Mouse (Mus musculus): ENCODE results near the gene Fez1. TPM values are rescaled to one million over a fixed set of nuclear protein-coding genes. Genes with fewer than 3 reads are reported as not detected.
A peak's percentile ranks its signal among the peaks of the same experiment; 100 is the strongest.

Fez1 gene
- polyA plus RNA-seq, 1 experiment from 2014 or later, result 3.3 TPM

GRCm38 (mm10) chr9:36890552-36890951 is 68.9 kb downstream of the Fez1 start:
- H3K4me2 ChIP-seq, result no peak overlapping the region
- H3K4me3 ChIP-seq (ENCODE audit: low read depth, low read length), result no peak overlapping the region
- no peaks in the 10 kb centered on the region for H3K36me3 ChIP-seq (ENCODE audit: insufficient read depth)
- peak; percentile 72 for DNase-seq
- H3K9me3 ChIP-seq (ENCODE audit: low read depth, low read length), result no peaks in the 10 kb centered on the region
- no peak overlapping the region for H3K27ac ChIP-seq (ENCODE audit: low read depth)
- H3K9ac ChIP-seq, result no peak overlapping the region
- 29% methylated on average over 4 of the region's 4 CpGs for WGBS
- ATAC-seq (ENCODE audit: insufficient read depth), result no peak
- TF ChIP-seq CTCF (IDR thresholded peaks at IDR 0.05; ENCODE audit: low read depth), result peak; percentile 77
- H3K27me3 ChIP-seq (ENCODE audit: insufficient read depth, low read length), result no peaks in the 10 kb centered on the region
- no peaks in the 10 kb centered on the region; the same call in 1 of the 2 replicates for H3K4me1 ChIP-seq (ENCODE audit: insufficient read depth)

DNA sequence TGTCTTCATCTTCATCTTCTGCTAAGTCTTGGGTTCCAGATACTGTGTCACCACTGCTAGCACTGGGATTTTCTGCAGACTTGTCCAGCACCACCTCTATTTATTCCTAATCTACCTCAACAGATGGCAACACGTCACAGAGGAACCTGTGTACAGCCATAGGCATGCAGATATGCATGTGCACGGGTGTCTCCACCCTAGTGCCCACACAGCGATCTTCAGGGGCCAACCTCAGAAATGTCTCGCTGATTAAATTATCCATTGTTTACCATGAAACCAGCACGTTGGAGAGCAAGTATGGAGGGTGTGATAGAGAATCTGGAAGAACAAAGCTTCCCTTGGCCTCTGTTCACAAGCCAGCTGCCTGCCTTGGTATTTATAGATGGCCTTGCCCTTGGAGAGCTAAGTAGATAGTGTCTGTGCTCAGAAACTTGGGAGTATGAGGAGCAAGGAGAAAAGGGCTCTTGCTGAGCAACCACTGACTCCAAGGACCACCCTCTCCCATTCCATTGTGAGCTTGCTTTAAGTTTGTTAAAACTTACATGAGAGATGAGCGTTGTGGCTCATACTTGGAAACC is 71.8 kb downstream of the Fez1 start:
- no peaks in the 10 kb centered on the region for H3K27me3 ChIP-seq (ENCODE audit: insufficient read depth, low read length)
- H3K9me3 ChIP-seq (ENCODE audit: low read depth, low read length), result no peaks in the 10 kb centered on the region
- H3K27ac ChIP-seq (ENCODE audit: low read depth), result no peak overlapping the region
- DNase-seq (no peak), ATAC-seq (ENCODE audit: insufficient read depth) (no peak)
- TF ChIP-seq CTCF (IDR thresholded peaks at IDR 0.05; ENCODE audit: low read depth), result no peak
- no peaks in the 10 kb centered on the region for H3K36me3 ChIP-seq (ENCODE audit: insufficient read depth)
- no peak overlapping the region for H3K4me3 ChIP-seq (ENCODE audit: low read depth, low read length)
- 70% methylated on average over 6 of the region's 6 CpGs for WGBS
- H3K9ac ChIP-seq, result no peak overlapping the region
- H3K4me2 ChIP-seq, result no peak overlapping the region
- no peaks in the 10 kb centered on the region; the same call in 1 of the 2 replicates for H3K4me1 ChIP-seq (ENCODE audit: insufficient read depth)

- Histone ChIP-seq H3K9ac (no peak overlapping the region), H3K9me3 (ENCODE audit: low read depth, low read length) (no peaks in the 10 kb centered on the region), H3K27ac (ENCODE audit: low read depth) (no peak overlapping the region), H3K36me3 (ENCODE audit: insufficient read depth) (no peaks in the 10 kb centered on the region), H3K4me3 (ENCODE audit: low read depth, low read length) (no peak overlapping the region), H3K4me2 (no peak overlapping the region), H3K4me1 (ENCODE audit: insufficient read depth) (no peaks in the 10 kb centered on the region; the same call in 1 of the 2 replicates), H3K27me3 (ENCODE audit: insufficient read depth, low read length) (no peaks in the 10 kb centered on the region)
- WGBS, result 86% methylated on average over 7 of the region's 7 CpGs
- ATAC-seq (ENCODE audit: insufficient read depth), result no peak
- no peak for TF ChIP-seq CTCF (IDR thresholded peaks at IDR 0.05; ENCODE audit: low read depth)
- DNase-seq, result no peak
Observed at GRCm38 (mm10) chr9:36894242-36894641, 72.6 kb downstream of the Fez1 start.

GRCm38 (mm10) chr9:36895009-36895693 is 73.5 kb downstream of the Fez1 start:
- Histone ChIP-seq H3K4me1 (ENCODE audit: insufficient read depth) (no peaks in the 10 kb centered on the region; the same call in 1 of the 2 replicates), H3K9ac (no peak overlapping the region), H3K36me3 (ENCODE audit: insufficient read depth) (no peaks in the 10 kb centered on the region), H3K4me2 (no peak overlapping the region), H3K27me3 (ENCODE audit: insufficient read depth, low read length) (no peaks in the 10 kb centered on the region), H3K4me3 (ENCODE audit: low read depth, low read length) (no peak overlapping the region), H3K9me3 (ENCODE audit: low read depth, low read length) (no peaks in the 10 kb centered on the region), H3K27ac (ENCODE audit: low read depth) (no peak overlapping the region)
- DNase-seq, result peak; percentile 82
- WGBS, result 73% methylated on average over 8 of the region's 8 CpGs
- ATAC-seq (ENCODE audit: insufficient read depth), result peak; percentile 75
- peak; percentile 76 for TF ChIP-seq CTCF (IDR thresholded peaks at IDR 0.05; ENCODE audit: low read depth)

GRCm38 (mm10) chr9:36898560-36898959 is 76.9 kb downstream of the Fez1 start:
- Histone ChIP-seq H3K4me2 (no peak overlapping the region), H3K9me3 (ENCODE audit: low read depth, low read length) (no peaks in the 10 kb centered on the region), H3K27me3 (ENCODE audit: insufficient read depth, low read length) (no peaks in the 10 kb centered on the region), H3K4me1 (ENCODE audit: insufficient read depth) (no peaks in the 10 kb centered on the region), H3K27ac (ENCODE audit: low read depth) (no peak overlapping the region), H3K36me3 (ENCODE audit: insufficient read depth) (no peaks in the 10 kb centered on the region), H3K9ac (no peak overlapping the region), H3K4me3 (ENCODE audit: low read depth, low read length) (no peak overlapping the region)
- ATAC-seq (ENCODE audit: insufficient read depth) (no peak), DNase-seq (no peak)
- no peak for TF ChIP-seq CTCF (IDR thresholded peaks at IDR 0.05; ENCODE audit: low read depth)
- WGBS, result 91% methylated on average over 3 of the region's 3 CpGs

DNA sequence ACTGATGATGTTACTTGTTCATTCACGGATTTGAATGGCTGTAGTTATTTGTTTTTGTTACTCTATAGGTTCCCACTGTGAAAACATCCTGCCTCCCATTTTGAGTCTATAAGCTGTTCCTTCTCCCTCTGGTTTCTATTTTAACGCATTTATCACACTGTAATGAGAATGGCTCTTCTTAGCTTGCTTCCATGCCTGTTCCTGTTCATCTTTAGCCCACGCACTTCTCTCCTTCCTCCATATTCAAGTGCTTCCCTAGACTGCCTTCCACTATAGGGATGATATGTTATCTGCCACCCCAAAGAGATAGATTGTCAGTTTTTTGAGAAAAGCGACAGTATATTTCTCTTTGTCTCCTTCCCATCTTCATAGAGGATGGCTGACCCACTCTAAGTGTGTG is 78.8 kb downstream of the Fez1 start:
- DNase-seq (no peak), ATAC-seq (ENCODE audit: insufficient read depth) (no peak)
- Histone ChIP-seq H3K9me3 (ENCODE audit: low read depth, low read length) (no peaks in the 10 kb centered on the region), H3K9ac (no peak overlapping the region), H3K4me2 (no peak overlapping the region), H3K4me3 (ENCODE audit: low read depth, low read length) (no peak overlapping the region), H3K4me1 (ENCODE audit: insufficient read depth) (no peaks in the 10 kb centered on the region), H3K27ac (ENCODE audit: low read depth) (no peak overlapping the region), H3K36me3 (ENCODE audit: insufficient read depth) (no peaks in the 10 kb centered on the region), H3K27me3 (ENCODE audit: insufficient read depth, low read length) (no peaks in the 10 kb centered on the region)
- no peak for TF ChIP-seq CTCF (IDR thresholded peaks at IDR 0.05; ENCODE audit: low read depth)
- WGBS, result 70% methylated on average over 4 of the region's 4 CpGs

- Histone ChIP-seq H3K4me2 (no peak overlapping the region), H3K36me3 (ENCODE audit: insufficient read depth) (no peaks in the 10 kb centered on the region), H3K4me3 (ENCODE audit: low read depth, low read length) (no peak overlapping the region), H3K27ac (ENCODE audit: low read depth) (no peak overlapping the region), H3K4me1 (ENCODE audit: insufficient read depth) (no peaks in the 10 kb centered on the region), H3K9me3 (ENCODE audit: low read depth, low read length) (no peaks in the 10 kb centered on the region), H3K9ac (no peak overlapping the region), H3K27me3 (ENCODE audit: insufficient read depth, low read length) (no peaks in the 10 kb centered on the region)
- WGBS, result 36% methylated on average over 4 of the region's 4 CpGs
- ATAC-seq (ENCODE audit: insufficient read depth) (peak; percentile 62; the same call in 1 of the 2 replicates), DNase-seq (peak; percentile 60)
- TF ChIP-seq CTCF (IDR thresholded peaks at IDR 0.05; ENCODE audit: low read depth), result no peak
Observed at GRCm38 (mm10) chr9:36905452-36905851, 83.8 kb downstream of the Fez1 start.

Data from lung, embryonic 14.5 days (tissue).